Mouse (Mus musculus) neural tube, embryonic 15.5 days (tissue): ENCODE data around the gene Hectd2. TPM values are rescaled to one million over a fixed set of nuclear protein-coding genes. Genes with fewer than 3 reads are reported as not detected.

ENCODE experiments used
- ATAC-seq: fragments of 200-750 bp; cut with Nextera tagmentation; 2 replicates; pipeline ENCODE4 v1.8.0; 2017; ENCODE audit warnings: mild to moderate bottlenecking, moderate TSS enrichment, moderate library complexity; ENCODE audit not compliant: low FRiP score
- H3K27ac ChIP-seq: fragments of 300-500 bp; sonication (generic); replicated peaks from 2 replicates; pipeline ENCODE4 v1.5.1; 2015; ENCODE audit warnings: mild to moderate bottlenecking, inconsistent platforms
- H3K27me3 ChIP-seq: fragments of 300-500 bp; sonication (generic); replicated peaks from 2 replicates; pipeline ENCODE4 v1.6.1; 2015; ENCODE audit warnings: inconsistent platforms
- H3K36me3 ChIP-seq: fragments of 300-500 bp; sonication (generic); 2 replicates; pipeline ENCODE4 v1.6.1; 2015; ENCODE audit warnings: inconsistent platforms
- H3K4me1 ChIP-seq: fragments of 300-500 bp; sonication (generic); 2 replicates; pipeline ENCODE4 v1.6.1; 2015; ENCODE audit warnings: inconsistent platforms
- H3K4me2 ChIP-seq: fragments of 300-500 bp; sonication (generic); 2 replicates; pipeline ENCODE4 v1.6.1; 2015; ENCODE audit warnings: inconsistent platforms, mild to moderate bottlenecking, moderate library complexity
- H3K4me3 ChIP-seq: fragments of 300-500 bp; sonication (generic); replicated peaks from 2 replicates; pipeline ENCODE4 v1.5.1; 2015; ENCODE audit warnings: mild to moderate bottlenecking, inconsistent platforms
- H3K9ac ChIP-seq: fragments of 300-500 bp; sonication (generic); replicated peaks from 2 replicates; pipeline ENCODE4 v1.6.1; 2015; ENCODE audit warnings: mild to moderate bottlenecking, inconsistent platforms
- H3K9me3 ChIP-seq: fragments of 300-500 bp; sonication (generic); replicated peaks from 2 replicates; pipeline ENCODE4 v1.6.1; 2016; ENCODE audit warnings: inconsistent platforms
- WGBS: fragments of 180-500 bp; shearing (Covaris S2); methylation state at CpG from one replicate; pipeline ENCODE4 v1.1.7; 2015; ENCODE audit warnings: mixed read lengths; 5-methylcytosine and 5-hydroxymethylcytosine counted together
- polyA plus RNA-seq: library from polyadenylated mRNA; unstranded; fragments of >200 nt; fragmentation: Nextera tagmentation; extraction: Ambion mirVana; gene quantifications from 2 replicates; pipeline ENCODE4 v1.2.1, GENCODE M21; 2015

Gene Hectd2
- polyA plus RNA-seq, 1 experiment from 2014 or later, result 10.0 TPM

DNA sequence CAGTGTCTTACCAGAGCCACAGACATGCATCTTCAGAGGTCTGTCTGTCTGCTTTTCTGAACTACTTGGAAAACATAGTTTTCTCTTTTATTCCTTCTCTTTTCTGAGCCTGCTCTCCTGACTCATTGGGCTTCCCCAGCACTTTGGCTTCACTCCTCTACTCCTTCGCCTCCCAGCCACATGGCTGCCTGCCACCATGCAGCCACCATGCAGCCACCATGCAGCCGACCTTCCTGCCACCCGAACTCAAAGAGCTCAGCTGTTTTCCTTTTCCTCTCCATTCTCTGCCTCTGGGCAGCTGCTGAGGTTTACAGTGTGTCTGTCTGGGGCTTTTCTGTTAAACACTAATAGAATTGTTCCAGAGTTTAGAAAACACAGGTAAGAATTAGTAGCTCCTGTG lies 19.5 kb downstream of the Hectd2 start:
- no peak for ATAC-seq
- 56% methylated on average over 3 of the region's 3 CpGs for WGBS
- Histone ChIP-seq H3K4me2 (no peak overlapping the region), H3K27me3 (no peaks in the 10 kb centered on the region), H3K4me1 (no peaks in the 10 kb centered on the region), H3K9me3 (no peaks in the 10 kb centered on the region), H3K9ac (no peak overlapping the region), H3K4me3 (no peak overlapping the region), H3K27ac (no peak overlapping the region), H3K36me3 (peaks cover 19% of the 10 kb centered on the region)

DNA sequence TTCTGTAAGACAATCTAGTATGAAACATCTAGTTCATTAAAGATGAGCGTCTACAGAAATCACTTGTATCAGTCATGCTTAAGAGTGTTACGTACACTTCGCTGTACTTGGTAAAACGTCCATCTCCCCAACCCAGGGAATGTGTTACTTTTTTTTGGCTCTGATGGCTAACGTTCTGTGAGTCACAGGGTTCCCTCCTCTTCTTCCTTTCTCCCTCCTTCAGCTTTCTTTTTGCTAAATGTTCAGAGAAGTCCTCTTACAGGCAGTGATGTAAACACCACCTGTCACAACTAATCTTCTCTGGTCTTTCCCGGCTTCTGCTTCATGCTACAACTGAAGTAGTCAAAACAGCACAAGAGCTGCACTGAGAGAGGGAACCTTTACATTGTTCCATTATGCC lies 20.7 kb downstream of the Hectd2 start:
- WGBS, result 86% methylated on average over 6 of the region's 6 CpGs
- no peak overlapping the region for H3K4me3 ChIP-seq
- no peak for ATAC-seq
- H3K27me3 ChIP-seq, result no peaks in the 10 kb centered on the region
- H3K4me1 ChIP-seq, result no peaks in the 10 kb centered on the region
- no peak overlapping the region for H3K27ac ChIP-seq
- peaks cover 19% of the 10 kb centered on the region for H3K36me3 ChIP-seq
- no peak overlapping the region for H3K9ac ChIP-seq
- H3K4me2 ChIP-seq, result no peak overlapping the region
- H3K9me3 ChIP-seq, result no peaks in the 10 kb centered on the region

DNA sequence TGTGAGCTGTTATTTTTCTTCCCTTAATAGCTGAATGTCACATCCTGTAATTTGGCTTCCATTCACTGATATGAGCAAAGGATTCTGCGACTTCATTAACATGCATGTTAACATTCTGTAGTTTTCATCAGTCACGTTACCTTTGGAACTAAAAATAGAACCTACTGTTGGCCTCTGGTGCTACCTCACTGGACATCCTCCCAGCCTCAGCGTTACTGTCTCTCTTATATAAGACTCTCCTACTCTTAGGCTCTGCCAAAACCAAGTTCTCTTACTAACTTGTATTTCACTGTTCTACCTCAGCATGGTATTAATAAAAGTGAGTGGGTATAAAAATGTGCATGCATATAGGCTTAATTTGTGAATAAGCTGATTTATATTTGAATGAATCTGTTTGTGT lies 26.4 kb downstream of the Hectd2 start:
- Histone ChIP-seq H3K4me1 (no peaks in the 10 kb centered on the region), H3K27me3 (no peaks in the 10 kb centered on the region), H3K4me2 (no peak overlapping the region), H3K9ac (no peak overlapping the region), H3K4me3 (no peak overlapping the region), H3K9me3 (no peaks in the 10 kb centered on the region), H3K36me3 (0 out of 2 replicates have a peak, but pooled peaks cover 8% of the 10 kb centered on the region), H3K27ac (no peak overlapping the region)
- no peak for ATAC-seq
- WGBS, result 73% methylated on average over 3 of the region's 3 CpGs

DNA sequence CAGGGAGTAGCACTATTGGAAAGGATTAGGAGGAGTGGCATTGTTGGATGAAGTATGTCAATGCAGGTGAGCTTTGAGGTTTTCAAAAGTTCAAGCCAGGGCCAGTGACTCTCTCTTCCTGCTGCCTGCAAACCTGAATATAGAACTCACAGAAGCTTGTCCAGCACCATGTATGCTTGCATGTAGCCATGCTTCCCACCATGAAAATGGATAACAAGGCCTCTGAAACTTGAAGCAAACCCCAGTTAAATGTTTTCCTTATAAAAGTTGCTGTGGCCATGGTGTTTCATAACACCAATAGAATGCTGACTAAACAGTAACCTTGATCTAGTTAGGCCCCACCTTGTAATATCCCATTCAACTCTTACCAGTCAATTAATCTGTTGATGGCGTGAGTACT lies 27.7 kb downstream of the Hectd2 start:
- H3K27me3 ChIP-seq, result no peaks in the 10 kb centered on the region
- WGBS, result 91% methylated on average over 1 of the region's 1 CpGs
- H3K4me2 ChIP-seq, result no peak overlapping the region
- H3K36me3 ChIP-seq, result no peaks in the 10 kb centered on the region
- ATAC-seq, result no peak
- no peak overlapping the region for H3K4me3 ChIP-seq
- no peak overlapping the region for H3K9ac ChIP-seq
- no peaks in the 10 kb centered on the region for H3K9me3 ChIP-seq
- H3K27ac ChIP-seq, result no peak overlapping the region
- H3K4me1 ChIP-seq, result no peaks in the 10 kb centered on the region

DNA sequence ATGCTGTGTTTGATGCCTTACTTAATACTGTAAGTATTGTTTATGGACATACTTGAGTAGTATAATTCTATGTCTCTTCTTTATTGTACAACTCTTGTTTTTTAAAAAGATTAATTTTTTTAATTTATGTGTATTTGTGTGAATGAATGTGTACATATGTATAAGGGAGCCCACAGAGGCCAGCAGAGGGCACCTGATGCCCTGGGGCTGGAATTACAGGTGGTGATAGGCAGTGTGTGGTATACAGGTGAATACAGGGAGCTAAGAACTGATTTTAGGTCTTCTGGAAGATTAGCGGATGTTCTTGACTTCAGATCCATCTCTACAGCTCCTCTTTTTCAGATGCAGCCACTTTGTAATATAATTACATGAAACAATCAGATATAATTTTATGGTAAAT lies 31.1 kb downstream of the Hectd2 start:
- H3K27ac ChIP-seq, result no peak overlapping the region
- H3K9ac ChIP-seq, result no peak overlapping the region
- H3K4me1 ChIP-seq, result no peaks in the 10 kb centered on the region
- no peak overlapping the region for H3K4me3 ChIP-seq
- 94% methylated on average over 1 of the region's 1 CpGs for WGBS
- H3K9me3 ChIP-seq, result no peaks in the 10 kb centered on the region
- H3K4me2 ChIP-seq, result no peak overlapping the region
- no peaks in the 10 kb centered on the region for H3K27me3 ChIP-seq
- H3K36me3 ChIP-seq, result peaks cover 12% of the 10 kb centered on the region
- ATAC-seq, result no peak

DNA sequence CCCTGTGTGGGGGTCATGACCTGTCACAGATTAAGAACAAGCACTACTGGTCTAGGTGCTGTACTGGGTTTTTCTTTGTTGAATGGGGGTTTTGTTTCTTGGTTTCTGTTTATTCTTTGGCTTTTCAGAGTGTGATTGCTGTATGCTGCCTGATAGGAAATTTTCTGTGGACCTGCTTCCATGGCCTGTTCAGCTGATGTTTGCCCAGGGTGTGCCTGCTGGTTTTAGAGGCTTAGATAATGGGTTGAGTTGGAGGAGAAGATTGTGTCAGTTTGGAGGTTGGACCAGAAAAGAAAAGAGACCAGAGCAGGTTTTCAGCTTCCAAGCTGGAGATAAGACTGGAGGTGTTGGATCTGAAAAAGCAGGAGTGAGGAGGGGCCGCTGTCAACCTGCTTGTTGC lies 40.0 kb downstream of the Hectd2 start:
- H3K27me3 ChIP-seq, result no peaks in the 10 kb centered on the region
- no peak overlapping the region for H3K4me3 ChIP-seq
- no peaks in the 10 kb centered on the region for H3K4me1 ChIP-seq
- H3K36me3 ChIP-seq, result peaks cover 6% of the 10 kb centered on the region; the same call in 1 of the 2 replicates
- no peaks in the 10 kb centered on the region for H3K9me3 ChIP-seq
- WGBS, result 96% methylated on average over 1 of the region's 1 CpGs
- no peak overlapping the region for H3K9ac ChIP-seq
- H3K27ac ChIP-seq, result no peak overlapping the region
- ATAC-seq, result no peak
- no peak overlapping the region for H3K4me2 ChIP-seq

DNA sequence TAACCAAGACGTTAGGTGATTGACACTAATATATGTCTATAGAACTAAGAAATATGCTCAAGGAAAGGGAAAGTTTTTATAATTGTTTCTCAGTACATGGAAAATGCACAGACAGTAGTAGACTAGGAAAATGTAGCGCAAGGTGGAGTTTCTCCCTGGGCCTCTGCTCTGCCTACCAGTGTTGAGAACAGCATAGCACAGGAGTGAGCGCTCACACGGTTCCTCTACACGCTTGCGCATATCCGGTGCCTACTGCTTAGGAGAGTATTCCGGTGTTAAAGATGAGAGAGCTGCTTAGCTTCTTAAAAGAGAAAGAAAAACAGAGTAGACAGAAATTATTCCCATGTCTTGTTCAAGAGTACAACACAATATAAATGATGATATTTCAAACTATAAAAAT lies 47.4 kb downstream of the Hectd2 start:
- WGBS, result 79% methylated on average over 8 of the region's 8 CpGs
- Histone ChIP-seq H3K9me3 (no peaks in the 10 kb centered on the region), H3K4me3 (no peak overlapping the region), H3K9ac (no peak overlapping the region), H3K27me3 (no peaks in the 10 kb centered on the region), H3K27ac (no peak overlapping the region), H3K36me3 (peaks cover 6% of the 10 kb centered on the region), H3K4me2 (no peak overlapping the region), H3K4me1 (0 out of 2 replicates have a peak, but pooled peaks cover 3% of the 10 kb centered on the region)
- no peak for ATAC-seq

DNA sequence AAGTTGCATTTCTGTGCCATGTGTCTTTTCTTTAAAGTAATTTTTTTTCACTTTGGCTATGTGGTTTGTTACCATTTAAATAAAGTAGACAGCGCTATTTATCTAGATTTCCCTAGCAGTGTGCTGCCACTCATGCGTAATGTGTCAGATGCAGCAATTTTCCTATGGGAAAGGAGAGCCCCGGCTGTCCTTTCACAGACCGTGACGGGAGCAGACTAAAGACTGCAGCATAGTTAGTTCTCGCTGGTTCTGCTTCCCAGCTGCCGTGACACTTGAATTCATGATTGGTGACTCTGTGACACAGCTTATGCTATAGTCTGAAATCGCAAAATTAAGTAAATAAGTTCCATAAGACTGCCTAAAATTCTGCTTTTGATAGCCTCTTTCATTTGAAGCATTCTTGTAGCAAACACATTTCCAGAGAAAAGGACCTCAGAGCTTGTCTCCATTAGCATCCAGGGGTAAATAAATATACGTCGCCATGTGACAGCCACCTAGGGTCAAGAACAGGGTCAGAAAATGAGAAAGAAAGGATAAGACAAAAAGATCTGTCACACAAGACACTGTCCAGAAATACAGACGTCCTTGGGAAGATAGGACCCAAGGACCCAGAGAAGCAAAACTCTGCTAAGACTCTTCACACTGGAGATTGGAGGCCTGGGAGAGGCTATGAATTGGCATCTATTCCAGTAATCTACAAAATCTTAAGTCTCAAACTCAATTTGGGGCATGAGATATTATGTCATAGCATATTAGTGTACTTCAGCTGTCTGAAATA lies 48.3 kb downstream of the Hectd2 start:
- H3K4me2 ChIP-seq, result no peak overlapping the region
- H3K4me1 ChIP-seq, result 0 out of 2 replicates have a peak, but pooled peaks cover 3% of the 10 kb centered on the region
- H3K9me3 ChIP-seq, result no peaks in the 10 kb centered on the region
- H3K9ac ChIP-seq, result no peak overlapping the region
- H3K4me3 ChIP-seq, result no peak overlapping the region
- no peaks in the 10 kb centered on the region for H3K27me3 ChIP-seq
- peaks cover 10% of the 10 kb centered on the region for H3K36me3 ChIP-seq
- WGBS, result 19% methylated on average over 11 of the region's 11 CpGs
- ATAC-seq, result no peak
- no peak overlapping the region for H3K27ac ChIP-seq

DNA sequence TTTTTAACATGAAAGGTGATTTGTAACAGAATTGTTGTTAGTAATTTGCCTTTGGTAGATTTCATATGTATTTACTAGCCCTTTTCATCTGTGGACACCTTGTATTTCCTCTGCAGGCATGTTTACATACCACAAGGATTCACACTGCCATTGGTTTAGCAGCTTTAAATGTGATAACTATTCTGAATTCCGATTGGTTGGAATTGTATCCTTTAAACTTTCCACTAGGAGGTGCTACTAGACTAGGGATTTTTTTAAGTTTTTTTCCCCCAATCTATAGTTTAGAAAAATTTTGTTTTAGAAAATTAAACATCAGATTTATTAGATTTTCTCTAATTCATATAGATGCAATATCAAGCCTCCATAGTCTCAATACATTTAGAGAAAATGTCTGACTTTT lies 51.8 kb downstream of the Hectd2 start:
- Histone ChIP-seq H3K27me3 (no peaks in the 10 kb centered on the region), H3K36me3 (peaks cover 10% of the 10 kb centered on the region; the same call in 1 of the 2 replicates), H3K4me1 (0 out of 2 replicates have a peak, but pooled peaks cover 3% of the 10 kb centered on the region), H3K9ac (no peak overlapping the region), H3K27ac (no peak overlapping the region), H3K9me3 (no peaks in the 10 kb centered on the region), H3K4me2 (no peak overlapping the region), H3K4me3 (no peak overlapping the region)
- 75% methylated on average over 1 of the region's 1 CpGs for WGBS
- ATAC-seq, result no peak

DNA sequence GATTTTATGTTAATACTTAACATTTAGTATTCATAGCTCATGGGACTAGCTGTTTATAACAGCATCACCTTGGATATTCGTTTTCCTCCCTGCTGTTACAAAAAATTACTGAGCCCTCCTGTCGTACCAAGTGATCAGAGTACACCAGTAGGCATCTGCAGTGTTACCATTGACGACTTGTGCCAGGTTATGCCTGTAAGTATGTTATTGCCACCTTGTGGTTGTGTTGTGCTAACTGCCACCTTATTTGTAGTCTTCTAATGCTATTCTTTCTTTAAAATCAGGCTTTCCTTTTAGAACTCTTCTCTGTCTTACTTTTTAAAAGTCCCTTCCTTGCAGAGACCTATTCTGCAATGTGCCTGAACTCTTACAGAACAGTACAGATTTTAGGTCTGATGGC lies 54.8 kb downstream of the Hectd2 start:
- no peak for ATAC-seq
- H3K9ac ChIP-seq, result no peak overlapping the region
- no peak overlapping the region for H3K27ac ChIP-seq
- H3K27me3 ChIP-seq, result no peaks in the 10 kb centered on the region
- H3K9me3 ChIP-seq, result no peaks in the 10 kb centered on the region
- 46% methylated on average over 3 of the region's 3 CpGs for WGBS
- H3K4me1 ChIP-seq, result no peaks in the 10 kb centered on the region
- H3K36me3 ChIP-seq, result peaks cover 12% of the 10 kb centered on the region
- H3K4me3 ChIP-seq, result no peak overlapping the region
- H3K4me2 ChIP-seq, result no peak overlapping the region

DNA sequence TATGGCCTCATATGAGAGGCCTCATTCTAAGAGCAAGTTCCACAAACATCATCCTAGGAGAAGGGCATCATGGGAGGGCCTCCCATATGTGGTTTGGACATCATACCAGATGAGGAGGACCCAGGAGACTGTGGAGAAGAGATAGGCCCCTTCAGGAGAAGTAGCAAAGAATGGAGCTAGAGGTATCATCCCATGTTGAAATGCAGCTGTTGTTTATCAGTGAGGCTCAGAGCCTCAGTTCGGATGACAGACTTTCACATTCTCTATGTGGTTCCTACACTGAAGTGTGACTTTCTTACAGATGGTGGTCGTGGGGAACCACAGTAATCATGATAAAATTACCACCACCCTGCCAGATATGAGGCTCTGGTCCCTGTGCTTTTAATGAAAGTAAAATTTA lies 55.9 kb downstream of the Hectd2 start:
- no peak overlapping the region for H3K4me3 ChIP-seq
- 79% methylated on average over 2 of the region's 2 CpGs for WGBS
- no peak overlapping the region for H3K27ac ChIP-seq
- no peaks in the 10 kb centered on the region for H3K9me3 ChIP-seq
- peaks cover 10% of the 10 kb centered on the region for H3K36me3 ChIP-seq
- no peak for ATAC-seq
- no peaks in the 10 kb centered on the region for H3K27me3 ChIP-seq
- no peak overlapping the region for H3K4me2 ChIP-seq
- H3K4me1 ChIP-seq, result no peaks in the 10 kb centered on the region
- no peak overlapping the region for H3K9ac ChIP-seq

DNA sequence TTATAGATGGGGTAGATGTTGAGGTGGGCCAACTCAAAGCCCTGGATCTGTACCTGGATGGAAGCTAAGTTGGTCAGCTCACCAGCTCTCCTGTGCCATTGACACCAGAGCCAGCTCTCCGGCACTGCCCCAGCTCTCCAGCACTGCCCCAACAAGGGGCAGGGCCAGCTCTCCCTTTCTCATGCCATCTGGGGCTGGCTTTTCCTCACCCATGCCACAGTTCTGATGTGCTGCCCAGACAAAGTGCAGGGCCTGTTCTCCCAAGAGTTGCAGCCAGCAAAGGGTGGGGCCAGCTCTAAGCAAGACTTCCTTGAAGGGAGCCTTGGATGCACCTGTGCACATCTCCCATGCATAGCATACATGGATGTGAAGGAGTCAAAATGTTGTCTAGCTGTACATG lies 71.5 kb downstream of the Hectd2 start:
- H3K4me1 ChIP-seq, result no peaks in the 10 kb centered on the region
- no peak for ATAC-seq
- no peak overlapping the region for H3K4me3 ChIP-seq
- H3K9ac ChIP-seq, result no peak overlapping the region
- WGBS, result 90% methylated on average over 1 of the region's 1 CpGs
- no peak overlapping the region for H3K4me2 ChIP-seq
- no peaks in the 10 kb centered on the region for H3K9me3 ChIP-seq
- no peak overlapping the region for H3K27ac ChIP-seq
- H3K27me3 ChIP-seq, result no peaks in the 10 kb centered on the region
- peaks cover 3% of the 10 kb centered on the region; the same call in 1 of the 2 replicates for H3K36me3 ChIP-seq
